Mouse (Mus musculus): Measurements from ENCODE around the gene Traf2. TPM values are rescaled to one million over a fixed set of nuclear protein-coding genes. Genes with fewer than 3 reads are reported as not detected.

The Traf2 gene
- polyA plus RNA-seq, 1 experiment from 2014 or later: 10.6 TPM

GRCm38 (mm10) chr2:25580621-25581101 is 33.9 kb upstream of the Traf2 start:
- Histone ChIP-seq H3K9ac (replicated peaks) (no peak overlapping the region), H3K36me3 (replicated peaks; ENCODE audit: insufficient read depth, low read length) (peaks cover 20% of the 10 kb centered on the region), H3K9me3 (ENCODE audit: low read length) (no peaks in the 10 kb centered on the region), H3K27ac (ENCODE audit: low read depth) (no peak overlapping the region), H3K4me1 (ENCODE audit: insufficient read depth) (peaks cover 34% of the 10 kb centered on the region), H3K4me3 (ENCODE audit: low read depth, low read length) (no peak overlapping the region), H3K27me3 (ENCODE audit: insufficient read depth, low read length) (peaks cover 55% of the 10 kb centered on the region), H3K4me2 (ENCODE audit: low read depth, low read length) (no peak overlapping the region)
- DNase-seq (no peak), ATAC-seq (no peak)
- TF ChIP-seq EP300 (IDR thresholded peaks at IDR 0.05; ENCODE audit: low read depth): no peak
- no peak for TF ChIP-seq CTCF (IDR thresholded peaks at IDR 0.05; ENCODE audit: low read depth)
- WGBS (ENCODE audit: insufficient replicate concordance): 28% methylated on average over 6 of the region's 6 CpGs

- peak overlapping the region; percentile 10; the same call in 1 of the 2 replicates for H3K4me3 ChIP-seq (ENCODE audit: low read depth, low read length)
- no peak overlapping the region for H3K9ac ChIP-seq (replicated peaks)
- DNase-seq (peak; percentile 48), ATAC-seq (no peak)
- H3K4me2 ChIP-seq (ENCODE audit: low read depth, low read length): 0 out of 2 replicates have a peak overlapping the region, but pooled peaks have one; percentile 9
- WGBS (ENCODE audit: insufficient replicate concordance): 4% methylated on average over 27 of the region's 27 CpGs
- no peak overlapping the region for H3K27ac ChIP-seq (ENCODE audit: low read depth)
- TF ChIP-seq CTCF (IDR thresholded peaks at IDR 0.05; ENCODE audit: low read depth): peak; percentile 61
- TF ChIP-seq EP300 (IDR thresholded peaks at IDR 0.05; ENCODE audit: low read depth): no peak
- peaks cover 55% of the 10 kb centered on the region for H3K27me3 ChIP-seq (ENCODE audit: insufficient read depth, low read length)
- no peaks in the 10 kb centered on the region for H3K9me3 ChIP-seq (ENCODE audit: low read length)
- H3K36me3 ChIP-seq (replicated peaks; ENCODE audit: insufficient read depth, low read length): peaks cover 15% of the 10 kb centered on the region
- peaks cover 38% of the 10 kb centered on the region for H3K4me1 ChIP-seq (ENCODE audit: insufficient read depth)
These were observed 33.2 kb upstream of the Traf2 start for GRCm38 (mm10) chr2:25579737-25580460.

GRCm38 (mm10) chr2:25578796-25579736 is 32.3 kb upstream of the Traf2 start:
- Histone ChIP-seq H3K27me3 (ENCODE audit: insufficient read depth, low read length) (peaks cover 55% of the 10 kb centered on the region), H3K36me3 (replicated peaks; ENCODE audit: insufficient read depth, low read length) (peaks cover 7% of the 10 kb centered on the region), H3K4me3 (ENCODE audit: low read depth, low read length) (peak overlapping the region; percentile 10; the same call in 1 of the 2 replicates), H3K27ac (ENCODE audit: low read depth) (no peak overlapping the region), H3K9me3 (ENCODE audit: low read length) (no peaks in the 10 kb centered on the region), H3K4me2 (ENCODE audit: low read depth, low read length) (0 out of 2 replicates have a peak overlapping the region, but pooled peaks have one; percentile 9), H3K4me1 (ENCODE audit: insufficient read depth) (peaks cover 41% of the 10 kb centered on the region), H3K9ac (replicated peaks) (no peak overlapping the region)
- ATAC-seq (no peak), DNase-seq (no peak)
- TF ChIP-seq EP300 (IDR thresholded peaks at IDR 0.05; ENCODE audit: low read depth) (no peak), CTCF (IDR thresholded peaks at IDR 0.05; ENCODE audit: low read depth) (no peak)
- WGBS (ENCODE audit: insufficient replicate concordance): 6% methylated on average over 67 of the region's 77 CpGs

GRCm38 (mm10) chr2:25577951-25578795 is 31.4 kb upstream of the Traf2 start:
- H3K4me3 ChIP-seq (ENCODE audit: low read depth, low read length): peak overlapping the region; percentile 21; the same call in 1 of the 2 replicates

GRCm38 (mm10) chr2:25576965-25577891 is 30.5 kb upstream of the Traf2 start:
- no peak for TF ChIP-seq EP300 (IDR thresholded peaks at IDR 0.05; ENCODE audit: low read depth)
- no peak for TF ChIP-seq CTCF (IDR thresholded peaks at IDR 0.05; ENCODE audit: low read depth)

More at GRCm38 (mm10) chr2:25577951-25578795, 31.4 kb upstream of the Traf2 start:
- H3K4me1 ChIP-seq (ENCODE audit: insufficient read depth): peaks cover 50% of the 10 kb centered on the region
- ATAC-seq (no peak), DNase-seq (no peak)
- WGBS (ENCODE audit: insufficient replicate concordance): 6% methylated on average over 74 of the region's 75 CpGs
- peaks cover 55% of the 10 kb centered on the region for H3K27me3 ChIP-seq (ENCODE audit: insufficient read depth, low read length)
- TF ChIP-seq CTCF (IDR thresholded peaks at IDR 0.05; ENCODE audit: low read depth) (peak; percentile 30; the same call in 1 of the 2 replicates), EP300 (IDR thresholded peaks at IDR 0.05; ENCODE audit: low read depth) (no peak)
- H3K27ac ChIP-seq (ENCODE audit: low read depth): no peak overlapping the region
- no peak overlapping the region for H3K9ac ChIP-seq (replicated peaks)
- H3K9me3 ChIP-seq (ENCODE audit: low read length): no peaks in the 10 kb centered on the region
- H3K4me2 ChIP-seq (ENCODE audit: low read depth, low read length): peak overlapping the region; percentile 40
- peaks cover under 1% of the 10 kb centered on the region; the same call in 1 of the 2 replicates for H3K36me3 ChIP-seq (replicated peaks; ENCODE audit: insufficient read depth, low read length)

More at GRCm38 (mm10) chr2:25576965-25577891, 30.5 kb upstream of the Traf2 start:
- H3K27ac ChIP-seq (ENCODE audit: low read depth): no peak overlapping the region
- H3K4me2 ChIP-seq (ENCODE audit: low read depth, low read length): peak overlapping the region; percentile 40
- peaks cover 52% of the 10 kb centered on the region for H3K4me1 ChIP-seq (ENCODE audit: insufficient read depth)
- WGBS (ENCODE audit: insufficient replicate concordance): 22% methylated on average over 90 of the region's 92 CpGs
- H3K9ac ChIP-seq (replicated peaks): no peak overlapping the region
- DNase-seq: no peak
- H3K36me3 ChIP-seq (replicated peaks; ENCODE audit: insufficient read depth, low read length): no peaks in the 10 kb centered on the region
- no peak for ATAC-seq
- no peaks in the 10 kb centered on the region for H3K9me3 ChIP-seq (ENCODE audit: low read length)
- H3K27me3 ChIP-seq (ENCODE audit: insufficient read depth, low read length): peaks cover 55% of the 10 kb centered on the region
- peak overlapping the region; percentile 21; the same call in 1 of the 2 replicates for H3K4me3 ChIP-seq (ENCODE audit: low read depth, low read length)

Measured in liver, postnatal 0 days (tissue).